Mouse (Mus musculus) midbrain, postnatal 0 days (tissue): ENCODE results near the gene Wdr6. TPM values are rescaled to one million over a fixed set of nuclear protein-coding genes. Genes with fewer than 3 reads are reported as not detected.
A peak's percentile ranks its signal among the peaks of the same experiment; 100 is the strongest.
"Not testable (repeated sequence)": the region's sequence is repeated elsewhere in the genome, so short reads cannot be mapped to it uniquely, and the experiment has no call there.

Source experiments
- ATAC-seq: fragments of 200-750 bp; cut with Nextera tagmentation; 2 replicates; pipeline ENCODE4 v1.8.0; 2017; ENCODE audit warnings: moderate number of reproducible peaks, mild to moderate bottlenecking, moderate TSS enrichment, moderate library complexity; ENCODE audit not compliant: low FRiP score
- DNase-seq: peaks from one replicate; pipeline ENCODE4 v3.0.0-alpha.2; 2015; ENCODE audit warnings: low spot score
- H3K27ac ChIP-seq: fragments of 300-500 bp; sonication (generic); 2 replicates; pipeline ENCODE4 v1.5.1; 2014; ENCODE audit warnings: low read depth, mild to moderate bottlenecking, low read length, mixed read lengths
- H3K27me3 ChIP-seq: fragments of 300-500 bp; sonication (generic); 2 replicates; pipeline ENCODE4 v1.6.1; 2014; ENCODE audit warnings: low read length, control low read depth, mixed read lengths; ENCODE audit not compliant: insufficient read depth
- H3K36me3 ChIP-seq: fragments of 300-500 bp; sonication (generic); 2 replicates; pipeline ENCODE4 v1.6.1; 2014; ENCODE audit warnings: low read length, control low read depth, mixed read lengths; ENCODE audit not compliant: insufficient read depth
- H3K4me1 ChIP-seq: fragments of 300-500 bp; sonication (generic); 2 replicates; pipeline ENCODE4 v1.6.1; 2014; ENCODE audit warnings: mild to moderate bottlenecking, control low read depth, antibody characterized with exemption, low read length, mixed read lengths; ENCODE audit not compliant: insufficient read depth
- H3K4me2 ChIP-seq: fragments of 300-500 bp; sonication (generic); 2 replicates; pipeline ENCODE4 v1.6.1; 2014; ENCODE audit warnings: low read depth, mild to moderate bottlenecking, low read length, mixed read lengths; ENCODE audit not compliant: poor library complexity, severe bottlenecking
- H3K4me3 ChIP-seq: fragments of 300-500 bp; sonication (generic); 2 replicates; pipeline ENCODE4 v1.5.1; 2014; ENCODE audit warnings: low read depth, mild to moderate bottlenecking, low read length, moderate library complexity
- H3K9ac ChIP-seq: fragments of 300-500 bp; sonication (generic); replicated peaks from 2 replicates; pipeline ENCODE4 v1.6.1; 2014; ENCODE audit warnings: mild to moderate bottlenecking, low read length, moderate library complexity, mixed read lengths; ENCODE audit not compliant: poor library complexity, severe bottlenecking
- H3K9me3 ChIP-seq: fragments of 300-500 bp; sonication (generic); 2 replicates; pipeline ENCODE4 v1.6.1; 2016; ENCODE audit warnings: low read length, control low read depth
- CTCF ChIP-seq: IDR thresholded peaks from 2 replicates; pipeline ENCODE4 v1.5.1; 2016; ENCODE audit warnings: antibody characterized with exemption, mild to moderate bottlenecking
- WGBS: fragments of 180-500 bp; shearing (Covaris S2); extraction: QIAGEN DNeasy Blood & Tissue Kit; methylation state at CpG from one replicate; pipeline ENCODE4 v1.1.7; 2014; 5-methylcytosine and 5-hydroxymethylcytosine counted together
- polyA plus RNA-seq: library from polyadenylated mRNA; unstranded; fragments of >200 nt; fragmentation: Nextera tagmentation; extraction: Ambion mirVana; gene quantifications from 2 replicates; pipeline ENCODE4 v1.2.1, GENCODE M21; 2015
- total RNA-seq: library from RNA; depleted of rRNA; stranded (reverse); fragments of >200 nt; gene quantifications from 2 replicates; pipeline ENCODE4 v1.2.3, GENCODE M21; 2014; rRNA removed

Wdr6 gene
- 610 and 628 TPM in 2 replicates for total RNA-seq
- polyA plus RNA-seq, result 378 and 391 TPM in 2 replicates

DNA sequence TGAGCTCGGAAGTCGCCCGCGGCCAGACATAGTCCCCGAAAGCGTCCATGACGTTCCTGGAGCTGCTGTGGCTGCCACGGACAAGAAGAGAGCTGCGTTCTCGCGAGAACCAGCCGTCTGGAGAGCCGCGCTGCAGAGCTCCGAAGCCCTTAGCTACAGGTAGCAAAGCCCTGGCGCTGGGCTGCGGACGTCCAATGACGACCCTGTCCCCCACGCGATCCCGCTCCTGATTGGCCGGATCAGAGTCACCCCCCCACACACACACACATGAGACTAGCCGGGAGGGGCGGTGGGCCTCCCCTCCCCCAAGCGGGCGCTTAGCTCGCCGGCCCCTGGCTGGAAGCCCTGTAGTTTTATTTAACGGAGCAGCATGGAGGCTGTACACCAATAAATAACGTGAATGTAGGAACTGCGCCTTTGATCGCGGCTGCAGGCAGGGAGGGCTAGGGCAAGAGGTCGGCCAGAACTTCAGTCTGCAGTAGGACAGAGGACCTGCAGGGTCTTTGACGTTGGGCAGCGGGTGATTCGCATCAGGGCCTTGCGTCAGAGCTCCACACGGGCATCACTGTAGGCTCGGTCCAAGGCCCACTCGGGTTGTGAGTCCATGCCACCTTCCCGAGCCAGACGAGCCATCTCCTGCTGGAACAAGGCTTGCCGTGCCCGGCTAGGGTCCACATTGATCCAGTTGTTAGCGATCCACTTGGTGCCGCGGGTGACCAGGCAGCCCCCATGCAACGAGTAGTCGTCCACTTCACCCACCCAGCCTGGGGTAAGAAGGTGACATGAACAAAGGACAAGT, at the start of gene Wdr6:
Gene Wdr6 (minus strand): TSS at position 195 of the 799 bp plus-strand sequence.
- H3K9ac ChIP-seq, result peak within 1 kb of the TSS; percentile 99
- DNase-seq (peak; percentile 99), ATAC-seq (peak; percentile 96)
- 3% methylated on average over 51 of the region's 51 CpGs for WGBS
- H3K27ac ChIP-seq, result peak within 1 kb of the TSS; percentile 99
- no peaks in the 10 kb centered on the region for H3K9me3 ChIP-seq
- peak within 1 kb of the TSS; percentile 86 for H3K4me2 ChIP-seq
- H3K27me3 ChIP-seq, result no peaks in the 10 kb centered on the region
- TF ChIP-seq CTCF, result no peak
- H3K36me3 ChIP-seq, result peaks cover 29% of the 10 kb centered on the region
- peaks cover 27% of the 10 kb centered on the region; the same call in 1 of the 2 replicates for H3K4me1 ChIP-seq
- H3K4me3 ChIP-seq, result peak within 1 kb of the TSS; percentile 70

GRCm38 (mm10) chr9:108628141-108628540, 49.6 kb upstream of the Wdr6 start:
- 85% methylated on average over 4 of the region's 4 CpGs for WGBS
- Histone ChIP-seq H3K9ac (no peak overlapping the region), H3K27me3 (no peaks in the 10 kb centered on the region), H3K4me3 (no peak overlapping the region), H3K9me3 (no peaks in the 10 kb centered on the region), H3K4me1 (no peaks in the 10 kb centered on the region), H3K27ac (no peak overlapping the region), H3K36me3 (no peaks in the 10 kb centered on the region), H3K4me2 (no peak overlapping the region)
- no peak for ATAC-seq
- no peak for TF ChIP-seq CTCF
- no peak for DNase-seq

DNA sequence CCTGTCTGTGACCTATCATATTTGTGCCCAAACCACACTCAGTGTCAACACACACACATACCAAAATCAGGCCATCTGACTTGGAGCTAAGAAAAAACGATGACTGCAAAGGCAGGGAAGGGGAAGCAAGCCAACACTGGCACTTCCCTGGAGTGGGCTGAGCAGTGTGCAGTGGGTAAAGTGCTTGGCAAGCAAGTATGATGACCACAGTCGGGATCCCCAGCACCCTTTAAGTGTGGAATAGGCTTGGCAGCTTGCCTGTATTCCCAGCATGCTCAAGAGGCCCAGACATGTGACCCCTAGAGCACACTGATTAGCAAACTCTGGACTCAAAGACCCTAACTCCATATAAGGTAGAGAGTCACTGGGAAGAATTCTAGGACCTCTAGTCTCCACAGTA, 48.0 kb upstream of the Wdr6 start:
- H3K4me2 ChIP-seq, result no peak overlapping the region
- H3K9me3 ChIP-seq, result no peaks in the 10 kb centered on the region
- 66% methylated on average over 2 of the region's 2 CpGs for WGBS
- DNase-seq (peak; percentile 19), ATAC-seq (no peak)
- no peaks in the 10 kb centered on the region for H3K4me1 ChIP-seq
- H3K4me3 ChIP-seq, result no peak overlapping the region
- H3K9ac ChIP-seq, result no peak overlapping the region
- H3K27ac ChIP-seq, result no peak overlapping the region
- no peaks in the 10 kb centered on the region for H3K36me3 ChIP-seq
- H3K27me3 ChIP-seq, result no peaks in the 10 kb centered on the region
- no peak for TF ChIP-seq CTCF

GRCm38 (mm10) chr9:108617301-108617700, 38.8 kb upstream of the Wdr6 start:
- H3K4me1 ChIP-seq, result no peaks in the 10 kb centered on the region
- no peak overlapping the region for H3K4me3 ChIP-seq
- 88% methylated on average over 1 of the region's 1 CpGs for WGBS
- no peak for TF ChIP-seq CTCF
- no peak overlapping the region for H3K27ac ChIP-seq
- ATAC-seq (no peak), DNase-seq (no peak)
- no peak overlapping the region for H3K9ac ChIP-seq
- no peaks in the 10 kb centered on the region for H3K27me3 ChIP-seq
- H3K9me3 ChIP-seq, result no peaks in the 10 kb centered on the region
- H3K36me3 ChIP-seq, result peaks cover 26% of the 10 kb centered on the region
- H3K4me2 ChIP-seq, result no peak overlapping the region

GRCm38 (mm10) chr9:108611488-108611887, 32.9 kb upstream of the Wdr6 start:
- H3K27me3 ChIP-seq, result no peaks in the 10 kb centered on the region
- no peak for DNase-seq
- WGBS, result 97% methylated on average over 10 of the region's 10 CpGs
- H3K4me2 ChIP-seq, result no peak overlapping the region
- H3K36me3 ChIP-seq, result peaks cover 59% of the 10 kb centered on the region
- H3K9ac ChIP-seq, result no peak overlapping the region
- ATAC-seq, result no peak
- H3K4me1 ChIP-seq, result no peaks in the 10 kb centered on the region
- TF ChIP-seq CTCF, result no peak
- H3K9me3 ChIP-seq, result no peaks in the 10 kb centered on the region
- no peak overlapping the region for H3K4me3 ChIP-seq
- H3K27ac ChIP-seq, result no peak overlapping the region

GRCm38 (mm10) chr9:108608889-108609288, 30.4 kb upstream of the Wdr6 start:
- Histone ChIP-seq H3K9me3 (no peaks in the 10 kb centered on the region), H3K4me2 (no peak overlapping the region), H3K36me3 (peaks cover 69% of the 10 kb centered on the region), H3K9ac (no peak overlapping the region), H3K27ac (no peak overlapping the region), H3K4me1 (no peaks in the 10 kb centered on the region), H3K27me3 (no peaks in the 10 kb centered on the region), H3K4me3 (no peak overlapping the region)
- ATAC-seq (no peak), DNase-seq (no peak)
- WGBS, result 95% methylated on average over 4 of the region's 4 CpGs
- TF ChIP-seq CTCF, result no peak

GRCm38 (mm10) chr9:108607929-108608328, 29.4 kb upstream of the Wdr6 start:
- not testable (repeated sequence) for H3K4me1 ChIP-seq, H3K9me3 ChIP-seq, H3K4me3 ChIP-seq, H3K9ac ChIP-seq, H3K27me3 ChIP-seq, H3K27ac ChIP-seq, H3K4me2 ChIP-seq, ATAC-seq, DNase-seq
- WGBS, result 94% methylated on average over 5 of the region's 5 CpGs
- H3K36me3 ChIP-seq, result peaks cover 73% of the 10 kb centered on the region
